In genomic region chr13:119487880-119488580, GRCm38 (mm10) we compare ENCODE assay signal across 8 mouse cellular contexts. TPM values are rescaled to one million over a fixed set of nuclear protein-coding genes. Genes with fewer than 3 reads are reported as not detected.
DNase-seq lines count a peak whose midpoint lies in the region; ATAC-seq and TF ChIP-seq lines count a peak whose summit lies in the region.

TSS of gene Tmem267 (plus strand) at chr13:119488039.
TSS of gene 3110070M22Rik (minus strand) at chr13:119488383.

- peaks cover 33% of the 10 kb centered on the region for H3K36me3 ChIP-seq in intestine, embryonic 14.5 days (ENCODE audit: control insufficient read depth, insufficient read depth, low read length)
- peaks cover 44% of the 10 kb centered on the region for H3K36me3 ChIP-seq in midbrain, embryonic 10.5 days
- peaks cover 9% of the 10 kb centered on the region for H3K36me3 ChIP-seq in small intestine, adult 2 months (ENCODE audit: control insufficient read depth, insufficient read depth, low read length)

- no peak within 1 kb of the TSS for H3K9ac ChIP-seq in intestine, embryonic 14.5 days (ENCODE audit: low read length)

- TF ChIP-seq CTCF in small intestine, adult 2 months (IDR thresholded peaks at IDR 0.05; ENCODE audit: extremely low read depth, insufficient read length, insufficient replicate concordance, low read depth, low read length): peak; percentile 40; the same call in 1 of the 2 replicates

- no peaks in the 10 kb centered on the region for H3K4me1 ChIP-seq in intestine, embryonic 14.5 days (replicated peaks; ENCODE audit: control insufficient read depth, insufficient read depth, low read length)
- H3K4me1 ChIP-seq in midbrain, embryonic 10.5 days: no peaks in the 10 kb centered on the region
- no peaks in the 10 kb centered on the region for H3K4me1 ChIP-seq in small intestine, adult 2 months (ENCODE audit: control insufficient read depth, insufficient read depth, insufficient read length, low read length)

- WGBS in intestine, embryonic 14.5 days: 63% methylated on average over 87 of the region's 87 CpGs
- 77% methylated on average over 87 of the region's 87 CpGs for WGBS in midbrain, embryonic 10.5 days
- WGBS in small intestine, adult 2 months: 70% methylated on average over 87 of the region's 87 CpGs

- peak; percentile 82 for DNase-seq in ZHBTc4 (ENCODE audit: low read depth, low spot score)
- DNase-seq in cerebellum, postnatal 36 days: peak; percentile 83 to 88
- peak; percentile 89 for DNase-seq in gastrocnemius, postnatal 10 days
- peak; percentile 77 for DNase-seq in intestine, embryonic 14.5 days (ENCODE audit: low spot score)
- peak; percentile 50 to 67 for DNase-seq in left cerebral cortex, adult 9 months (ENCODE audit: low spot score in 2 of 2)
- DNase-seq in midbrain, embryonic 10.5 days (ENCODE audit: low spot score): peak; percentile 79

- ATAC-seq in intestine, embryonic 14.5 days (replicated peaks; ENCODE audit: low FRiP score, low TSS enrichment, low read depth): no peak
- ATAC-seq in monocyte, adult 5-6 weeks (replicated peaks; ENCODE audit: insufficient number of reproducible peaks, low FRiP score, low TSS enrichment, poor library complexity, severe bottlenecking): no peak; the same call in none of the 2 replicates

- no peaks in the 10 kb centered on the region for H3K27me3 ChIP-seq in intestine, embryonic 14.5 days (replicated peaks; ENCODE audit: control insufficient read depth, insufficient read depth, low read length)
- no peaks in the 10 kb centered on the region for H3K27me3 ChIP-seq in midbrain, embryonic 10.5 days (ENCODE audit: low read depth, poor library complexity, severe bottlenecking)
- H3K27me3 ChIP-seq in small intestine, adult 2 months (ENCODE audit: control insufficient read depth, insufficient read depth, low read length): no peaks in the 10 kb centered on the region

- no peak within 1 kb of the TSS for H3K4me2 ChIP-seq in intestine, embryonic 14.5 days (ENCODE audit: low read length)

- no peak within 1 kb of the TSS for H3K4me3 ChIP-seq in intestine, embryonic 14.5 days (ENCODE audit: low read depth, low read length)
- H3K4me3 ChIP-seq in midbrain, embryonic 10.5 days: no peak within 1 kb of the TSS
- no peak within 1 kb of the TSS for H3K4me3 ChIP-seq in small intestine, adult 2 months (ENCODE audit: low read depth, low read length)

- no peak within 1 kb of the TSS; the same call in 1 of the 2 replicates for H3K27ac ChIP-seq in intestine, embryonic 14.5 days (ENCODE audit: low read depth)
- H3K27ac ChIP-seq in midbrain, embryonic 10.5 days (replicated peaks): no peak within 1 kb of the TSS; the same call in 1 of the 2 replicates
- H3K27ac ChIP-seq in small intestine, adult 2 months (ENCODE audit: insufficient read depth, low read depth, low read length): peak within 1 kb of the TSS; percentile 63

- TF ChIP-seq POLR2A in small intestine, adult 2 months (IDR thresholded peaks at IDR 0.05; ENCODE audit: low read depth, low read length): 0 out of 2 replicates have a peak, but pooled peaks have one; percentile 18

- H3K9me3 ChIP-seq in intestine, embryonic 14.5 days (ENCODE audit: control insufficient read depth, low read length): no peaks in the 10 kb centered on the region
- H3K9me3 ChIP-seq in midbrain, embryonic 10.5 days (replicated peaks): peaks cover 21% of the 10 kb centered on the region

RNA-seq across cellular contexts. Expression of gene Tmem267, which starts in this region (rescaled TPM):
- total RNA-seq in gastrocnemius, postnatal 10 days (2021): 10 to 100 TPM in 1 of 2 experiments, 1 to 10 TPM in 1; 8.4 to 10.3 TPM
- 0.98 and 2.4 TPM in 2 replicates for polyA plus RNA-seq in intestine, embryonic 14.5 days (2014; fragmentation: Nextera tagmentation; extraction: Ambion mirVana)
- 1.9 and 2.7 TPM in 2 replicates for polyA plus RNA-seq in midbrain, embryonic 10.5 days (2016; fragmentation: Nextera tagmentation; extraction: Ambion mirVana)
- polyA plus RNA-seq in small intestine, adult 2 months (2012; rRNA removed): 2.8 and 5.6 TPM in 2 replicates
- total RNA-seq in monocyte, adult 5-6 weeks (2017): 0.43 to 5.0 TPM (median 2.9 TPM) in 3 replicates

RNA-seq across cellular contexts. Expression of gene 3110070M22Rik, which starts in this region (rescaled TPM):
- total RNA-seq in gastrocnemius, postnatal 10 days (2021): under 1 TPM; 0.38 to 0.78 TPM
- 0.69 and 2.7 TPM in 2 replicates for polyA plus RNA-seq in intestine, embryonic 14.5 days (2014; fragmentation: Nextera tagmentation; extraction: Ambion mirVana)
- 1.3 and 1.6 TPM in 2 replicates for polyA plus RNA-seq in midbrain, embryonic 10.5 days (2016; fragmentation: Nextera tagmentation; extraction: Ambion mirVana)
- 0.96 and 1.6 TPM in 2 replicates for polyA plus RNA-seq in small intestine, adult 2 months (2012; rRNA removed)
- 1.6 TPM in 1 of 3 replicates, not detected in the others for total RNA-seq in monocyte, adult 5-6 weeks (2017)
